Mouse (Mus musculus): Measurements from ENCODE around the gene Ttll5.

DNA sequence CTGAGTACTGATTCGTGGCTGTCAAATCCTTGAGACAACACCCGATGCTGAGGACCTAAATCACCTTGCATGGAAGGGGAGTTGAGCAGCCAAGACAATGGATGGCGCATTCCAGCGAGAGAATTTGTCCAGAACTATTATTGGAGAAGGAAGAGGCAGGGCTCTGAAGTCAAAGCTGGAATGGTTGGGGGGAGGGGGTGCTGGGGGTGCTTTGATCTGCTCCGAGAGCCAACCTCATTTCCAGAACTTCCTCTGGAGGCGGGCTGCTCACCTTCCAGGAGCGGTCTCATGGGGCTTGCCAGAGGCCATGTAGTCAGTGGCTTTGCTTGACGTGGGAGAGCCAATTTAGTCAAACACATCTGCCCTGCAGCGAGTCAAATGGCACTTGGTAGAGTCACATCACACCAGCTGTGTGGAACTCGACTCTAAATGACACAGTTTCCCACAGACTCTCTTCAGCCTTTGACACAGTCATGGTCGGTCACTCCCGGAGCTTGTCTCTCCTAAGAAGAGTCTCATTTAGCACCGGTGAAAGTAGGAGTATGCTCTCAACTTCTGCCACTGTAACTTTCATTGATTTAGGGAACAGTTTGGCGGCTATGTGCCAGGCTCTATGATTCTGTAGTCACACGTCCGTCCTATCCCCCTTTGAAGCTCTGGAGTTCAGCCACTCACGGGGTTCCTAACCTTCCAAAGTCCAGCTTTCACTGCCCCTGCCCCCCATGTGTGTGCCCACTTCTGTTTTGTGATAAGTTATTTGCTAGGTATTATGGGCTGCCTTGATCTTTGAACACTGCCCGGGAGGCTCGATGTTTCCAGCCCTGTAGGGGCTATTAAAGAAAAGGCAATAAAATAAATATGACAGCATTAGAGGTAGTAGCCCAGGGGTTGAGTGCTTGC lies 39.3 kb upstream of the Ttll5 start:
- TF ChIP-seq CTCF (IDR thresholded peaks at IDR 0.05; ENCODE audit: low read depth, low read length) (no peak), GATA1 (IDR thresholded peaks at IDR 0.05; ENCODE audit: borderline replicate concordance, low read length) (no peak)
